ENCODE assay signal across 20 mouse cellular contexts in the genomic region with DNA sequence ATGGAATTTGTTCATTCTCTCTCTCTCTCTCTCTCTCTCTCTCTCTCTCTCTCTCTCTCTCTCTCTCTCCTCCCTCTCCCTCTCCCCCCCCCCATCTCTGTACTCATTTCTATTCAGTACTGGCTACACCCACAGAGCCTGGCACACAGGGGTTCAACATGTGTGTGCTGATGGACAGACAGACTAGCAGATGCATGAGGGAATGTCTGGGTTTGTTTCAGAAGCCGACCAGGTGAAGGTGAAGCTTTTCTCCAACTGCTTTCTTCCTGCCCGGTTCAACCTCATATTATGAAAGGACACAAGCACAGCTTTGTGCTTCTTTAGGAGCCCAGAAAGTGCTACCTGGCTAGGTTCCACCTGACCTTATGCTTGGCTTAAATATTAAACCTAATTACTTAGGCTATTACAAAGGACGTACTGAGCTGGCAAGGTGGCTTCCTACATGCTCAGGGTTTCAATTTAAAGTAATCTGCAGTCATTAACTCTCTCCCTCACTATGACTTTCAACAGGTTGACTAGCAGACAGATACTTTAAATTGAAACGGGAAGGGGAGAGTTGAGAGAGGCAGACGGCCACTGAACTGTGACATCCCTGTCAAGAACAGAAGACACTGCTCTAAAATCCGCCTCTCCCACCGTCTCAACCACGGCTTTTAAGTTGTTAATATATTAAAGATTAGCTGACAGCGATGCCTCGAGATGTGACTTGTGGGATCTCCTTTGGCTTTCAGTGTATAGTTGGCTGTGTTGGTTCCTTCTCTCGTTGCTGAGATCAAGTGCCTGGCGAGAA. TPM values are rescaled to one million over a fixed set of nuclear protein-coding genes. Genes with fewer than 3 reads are reported as not detected.
DNase-seq lines count a peak whose midpoint lies in the region; ATAC-seq and TF ChIP-seq lines count a peak whose summit lies in the region.
"Had no signal": no experiment of that assay in that cellular context is flagged by ENCODE, and none has a peak within 500 bp of the region (broad histone marks: within the 10 kb centered on the region; RNA-seq: fewer than 3 reads in every experiment).

No protein-coding gene starts in this region.

- TF ChIP-seq EP300 in CH12.LX (IDR thresholded peaks at IDR 0.05; ENCODE audit: low read length), result no peak

- dilution Hi-C loops in CH12.LX (cut with MboI; ENCODE audit: extremely low pct_ligation_motif_present, extremely low pct_unique_long_range_greater_than_20kb, low sequenced_read_pairs), result no loop called here

- no peaks in the 10 kb centered on the region for H3K79me2 ChIP-seq in CH12.LX (replicated peaks; ENCODE audit: control insufficient read depth, extremely low read depth, insufficient read depth, poor library complexity, severe bottlenecking)

- H3K27me3 ChIP-seq in CH12.LX (replicated peaks), result no peaks in the 10 kb centered on the region
- no peaks in the 10 kb centered on the region for H3K27me3 ChIP-seq in intestine, embryonic 14.5 days (replicated peaks; ENCODE audit: control insufficient read depth, insufficient read depth, low read length)
- no peaks in the 10 kb centered on the region for H3K27me3 ChIP-seq in hindbrain, postnatal 0 days (ENCODE audit: insufficient read depth, low read length)
- H3K27me3 ChIP-seq: heart, embryonic 15.5 days; neural tube, embryonic 12.5 days had no signal

- H3K4me2 ChIP-seq in CH12.LX (ENCODE audit: insufficient read depth, low read depth, poor library complexity, severe bottlenecking), result peak overlapping the region; percentile 38; the same call in 1 of the 2 replicates
- H3K4me2 ChIP-seq in intestine, embryonic 14.5 days (ENCODE audit: low read length), result 0 out of 2 replicates have a peak overlapping the region, but pooled peaks have one; percentile 21
- no peak overlapping the region for H3K4me2 ChIP-seq in hindbrain, postnatal 0 days (ENCODE audit: low read depth, low read length)
- H3K4me2 ChIP-seq: heart, embryonic 15.5 days; liver, embryonic 11.5 days; neural tube, embryonic 12.5 days had no signal

- H3K9me3 ChIP-seq in CH12.LX (replicated peaks; ENCODE audit: low read length), result no peaks in the 10 kb centered on the region
- H3K9me3 ChIP-seq in intestine, embryonic 14.5 days (ENCODE audit: control insufficient read depth, low read length), result no peaks in the 10 kb centered on the region
- H3K9me3 ChIP-seq in hindbrain, postnatal 0 days (ENCODE audit: low read length), result no peaks in the 10 kb centered on the region
- H3K9me3 ChIP-seq: G1E; heart, embryonic 15.5 days; neural tube, embryonic 12.5 days had no signal

- no peak for DNase-seq in CH12.LX (ENCODE audit: extremely low read depth)
- peak; percentile 53 for DNase-seq in intestine, embryonic 14.5 days (ENCODE audit: low spot score)
- peak; percentile 84 for DNase-seq in kidney, adult 9 months
- DNase-seq in kidney, postnatal 36 days, result peak; percentile 61 to 73
- DNase-seq in right cerebral cortex, postnatal 36 days (ENCODE audit: low spot score in 2 of 2), result no peak
- DNase-seq in cerebellum, postnatal 4 days (ENCODE audit: low spot score in 2 of 2), result no peak
- DNase-seq in hindbrain, postnatal 0 days (ENCODE audit: low spot score), result no peak
- DNase-seq: cerebellum, adult 9-10 months; forebrain, postnatal 0 days; gastrocnemius, adult 2 months; lung, postnatal 14 days had no signal

- no peak overlapping the region for H3K4me3 ChIP-seq in CH12.LX (replicated peaks in 1 of 3; ENCODE audit: low read depth in 2 of 3, low read length in 2 of 3, poor library complexity in 1 of 3)
- no peak overlapping the region for H3K4me3 ChIP-seq in intestine, embryonic 14.5 days (ENCODE audit: low read depth, low read length)
- no peak overlapping the region for H3K4me3 ChIP-seq in hindbrain, postnatal 0 days (ENCODE audit: low read length)
- H3K4me3 ChIP-seq: gastrocnemius, adult 2 months; heart, embryonic 15.5 days; neural tube, embryonic 12.5 days had no signal

- TF ChIP-seq CTCF in CH12.LX (conservative IDR thresholded peaks at IDR 0.05 in 1 of 2, IDR thresholded peaks at IDR 0.05 in 1 of 2; ENCODE audit: low read depth in 2 of 2, low read length in 2 of 2), result no peak
- TF ChIP-seq CTCF in hindbrain, postnatal 0 days (IDR thresholded peaks at IDR 0.05; ENCODE audit: low read depth), result no peak

- no peaks in the 10 kb centered on the region for H3K36me3 ChIP-seq in CH12.LX (replicated peaks in 1 of 2; ENCODE audit: control insufficient read depth in 1 of 2, insufficient read depth in 1 of 2, low read length in 1 of 2)
- no peaks in the 10 kb centered on the region for H3K36me3 ChIP-seq in intestine, embryonic 14.5 days (ENCODE audit: control insufficient read depth, insufficient read depth, low read length)
- no peaks in the 10 kb centered on the region for H3K36me3 ChIP-seq in hindbrain, postnatal 0 days (ENCODE audit: insufficient read depth, low read length)
- H3K36me3 ChIP-seq: G1E; heart, embryonic 15.5 days; neural tube, embryonic 12.5 days had no signal

- in situ Hi-C loops in CH12.LX (cut with MboI; ENCODE audit: low pct_ligation_motif_present, low pct_unique_long_range_greater_than_20kb, low sequenced_read_pairs), result no loop called here

- no peak for TF ChIP-seq POLR2A in CH12.LX (IDR thresholded peaks at IDR 0.05; ENCODE audit: low read depth, low read length)

- peak; percentile 72 for ATAC-seq in intestine, embryonic 14.5 days (replicated peaks; ENCODE audit: low FRiP score, low TSS enrichment, low read depth)
- ATAC-seq in hindbrain, postnatal 0 days, result no peak
- ATAC-seq: forebrain, postnatal 0 days had no signal

- no peak overlapping the region for H3K27ac ChIP-seq in CH12.LX (ENCODE audit: insufficient read depth, low read depth)
- H3K27ac ChIP-seq in intestine, embryonic 14.5 days (ENCODE audit: low read depth), result 0 out of 2 replicates have a peak overlapping the region, but pooled peaks have one; percentile 23
- H3K27ac ChIP-seq in hindbrain, postnatal 0 days, result no peak overlapping the region
- H3K27ac ChIP-seq: gastrocnemius, adult 2 months; heart, embryonic 15.5 days; neural tube, embryonic 12.5 days had no signal

- no peak for TF ChIP-seq RAD21 in CH12.LX (IDR thresholded peaks at IDR 0.05; ENCODE audit: low read depth, low read length)

- WGBS in intestine, embryonic 14.5 days, result 57% methylated on average over 12 of the region's 12 CpGs
- 55% methylated on average over 12 of the region's 12 CpGs for WGBS in hindbrain, postnatal 0 days

- no peaks in the 10 kb centered on the region for H3K4me1 ChIP-seq in CH12.LX (ENCODE audit: control insufficient read depth in 1 of 2, insufficient read depth in 2 of 2)
- H3K4me1 ChIP-seq in intestine, embryonic 14.5 days (replicated peaks; ENCODE audit: control insufficient read depth, insufficient read depth, low read length), result no peaks in the 10 kb centered on the region
- no peaks in the 10 kb centered on the region for H3K4me1 ChIP-seq in hindbrain, postnatal 0 days (ENCODE audit: insufficient read depth, low read length)
- H3K4me1 ChIP-seq: heart, embryonic 15.5 days had no signal

- no peak overlapping the region for H3K9ac ChIP-seq in CH12.LX (ENCODE audit: insufficient read depth, low read depth)
- H3K9ac ChIP-seq in intestine, embryonic 14.5 days (ENCODE audit: low read length), result no peak overlapping the region
- H3K9ac ChIP-seq in hindbrain, postnatal 0 days (replicated peaks; ENCODE audit: low read length), result no peak overlapping the region
- H3K9ac ChIP-seq: forebrain, postnatal 0 days; heart, embryonic 15.5 days; neural tube, embryonic 12.5 days had no signal

TF ChIP-seq in CH12.LX, 34 proteins besides CTCF, POLR2A, EP300 and RAD21:
- TF ChIP-seq CHD1 (IDR thresholded peaks at IDR 0.05; ENCODE audit: low read depth, low read length), result no peak
- no peak for TF ChIP-seq KAT2A (IDR thresholded peaks at IDR 0.05; ENCODE audit: insufficient replicate concordance, low read length)
- no peak for TF ChIP-seq NRF1 (IDR thresholded peaks at IDR 0.05; ENCODE audit: low read depth, low read length)
- no peak for TF ChIP-seq ETS1 (conservative IDR thresholded peaks at IDR 0.05; ENCODE audit: low read depth, low read length)
- no peak for TF ChIP-seq NELFE (IDR thresholded peaks at IDR 0.05; ENCODE audit: low read depth, low read length)
- no peak for TF ChIP-seq USF1 (IDR thresholded peaks at IDR 0.05; ENCODE audit: low read depth, low read length)
- no peak for TF ChIP-seq MYC (IDR thresholded peaks at IDR 0.05; ENCODE audit: low read depth, low read length)
- TF ChIP-seq ZC3H11A (IDR thresholded peaks at IDR 0.05; ENCODE audit: low read depth, low read length), result no peak
- TF ChIP-seq MXI1 (IDR thresholded peaks at IDR 0.05; ENCODE audit: low read depth, low read length), result no peak
- no peak for TF ChIP-seq ZNF384 (IDR thresholded peaks at IDR 0.05; ENCODE audit: low read depth, low read length)
- TF ChIP-seq PAX5 (IDR thresholded peaks at IDR 0.05; ENCODE audit: low read length), result no peak
- no peak for TF ChIP-seq E2F4 (IDR thresholded peaks at IDR 0.05; ENCODE audit: insufficient replicate concordance, low read depth, low read length)
- no peak for TF ChIP-seq IRF4 (IDR thresholded peaks at IDR 0.05; ENCODE audit: low read depth, low read length)
- TF ChIP-seq MAFK (IDR thresholded peaks at IDR 0.05; ENCODE audit: insufficient replicate concordance, low read length), result no peak
- no peak for TF ChIP-seq POLR2AphosphoS2 (IDR thresholded peaks at IDR 0.05; ENCODE audit: low read depth, low read length)
- no peak for TF ChIP-seq MAZ (IDR thresholded peaks at IDR 0.05; ENCODE audit: low read depth, low read length)

RNA-seq across cellular contexts. Expression of a gene that starts 9.8 kb away (rescaled TPM):
- not detected in 2 replicates for total RNA-seq in CH12.LX (2012; rRNA removed)
- total RNA-seq in CH12.LX (2014; rRNA removed), result not detected in 2 replicates
- polyA plus RNA-seq in CH12.LX (2012; ENCODE audit: insufficient read length, low read depth), result not detected in 2 replicates
- polyA plus RNA-seq in intestine, embryonic 14.5 days (2014; fragmentation: Nextera tagmentation; extraction: Ambion mirVana), result 0.09 TPM in 1 of 2 replicates, not detected in the other
- 0.31 and 0.32 TPM in 2 replicates for total RNA-seq in hindbrain, postnatal 0 days (2014; rRNA removed)
- 0.29 and 0.33 TPM in 2 replicates for polyA plus RNA-seq in hindbrain, postnatal 0 days (2015; fragmentation: Nextera tagmentation; extraction: Ambion mirVana)
- total RNA-seq: adrenal gland, postnatal 4 days; gastrocnemius, adult 2 months; granulocyte monocyte progenitor cell, adult 5-6 weeks; megakaryocyte-erythroid progenitor cell, adult 5-6 weeks; monocyte, adult 5-6 weeks had no signal
- polyA plus RNA-seq: G1E; heart, embryonic 15.5 days; hindbrain, embryonic 11.5 days had no signal

RNA-seq across cellular contexts. Expression of a gene that starts 59.8 kb away (rescaled TPM):
- total RNA-seq in CH12.LX (2012; rRNA removed), result 47.9 and 58.7 TPM in 2 replicates
- 50.6 and 54.0 TPM in 2 replicates for total RNA-seq in CH12.LX (2014; rRNA removed)
- 61.5 and 62.6 TPM in 2 replicates for polyA plus RNA-seq in CH12.LX (2012; ENCODE audit: insufficient read length, low read depth)
- 50.7 and 53.0 TPM in 2 replicates for polyA plus RNA-seq in intestine, embryonic 14.5 days (2014; fragmentation: Nextera tagmentation; extraction: Ambion mirVana)
- total RNA-seq in hindbrain, postnatal 0 days (2014; rRNA removed), result 43.6 and 52.0 TPM in 2 replicates
- 44.8 and 45.2 TPM in 2 replicates for polyA plus RNA-seq in hindbrain, postnatal 0 days (2015; fragmentation: Nextera tagmentation; extraction: Ambion mirVana)

Comparison
In these comparisons a context has a peak if more than half of its experiments do, and no peak if none do; other contexts are left out.
1. DNase-seq: peak in intestine, embryonic 14.5 days (single experiment), kidney, adult 9 months (single experiment) and kidney, postnatal 36 days (2 of 2); none in CH12.LX (single experiment), right cerebral cortex, postnatal 36 days (0 of 2), cerebellum, postnatal 4 days (0 of 2) and hindbrain, postnatal 0 days (single experiment).